Mouse (Mus musculus) MEL (cell line): ENCODE measurements around the gene Frem1. TPM values are rescaled to one million over a fixed set of nuclear protein-coding genes. Genes with fewer than 3 reads are reported as not detected.
A peak's percentile ranks its signal among the peaks of the same experiment; 100 is the strongest.

Experiments used
- DNase-seq: peaks from one replicate; pipeline ENCODE4 v3.0.0; 2011; ENCODE audit warnings: low read depth, low spot score
- H3K27ac ChIP-seq: 2 replicates; pipeline ENCODE4 v1.5.1; 2012; ENCODE audit warnings: low read depth, mild to moderate bottlenecking, control low read depth, low read length, moderate library complexity; ENCODE audit not compliant: control insufficient read depth
- H3K27me3 ChIP-seq, 2 experiments: fragments of 150-350 bp in 1 of 2; sonication (generic) in 1 of 2; 2 replicates each; pipeline ENCODE4 v1.6.1; 2012; ENCODE audit warnings: low read length in 2 of 2, mild to moderate bottlenecking in 2 of 2, improper control_type of control experiment in 1 of 2, moderate library complexity in 1 of 2; ENCODE audit not compliant: insufficient read depth in 2 of 2, control insufficient read depth in 1 of 2
- H3K36me3 ChIP-seq, 2 experiments: 2 replicates each; pipeline ENCODE4 v1.6.1; 2012 to 2014; ENCODE audit warnings: low read length in 2 of 2, improper control_type of control experiment in 1 of 2, inconsistent platforms in 1 of 2, mild to moderate bottlenecking in 1 of 2; ENCODE audit not compliant: insufficient read depth in 2 of 2, control insufficient read depth in 1 of 2
- H3K4me1 ChIP-seq, 2 experiments: fragments of 150-350 bp in 1 of 2; sonication (generic) in 1 of 2; 2 replicates each; pipeline ENCODE4 v1.6.1; 2012; ENCODE audit warnings: low read length in 2 of 2, improper control_type of control experiment in 1 of 2, mild to moderate bottlenecking in 1 of 2; ENCODE audit not compliant: insufficient read depth in 2 of 2, control insufficient read depth in 1 of 2
- H3K4me3 ChIP-seq, 2 experiments: fragments of 150-350 bp in 1 of 2; sonication (generic) in 1 of 2; 2 replicates each; pipeline ENCODE4 v1.5.1; 2012; ENCODE audit warnings: low read depth in 2 of 2, low read length in 2 of 2, mild to moderate bottlenecking in 2 of 2, moderate library complexity in 2 of 2, control low read depth in 1 of 2, improper control_type of control experiment in 1 of 2; ENCODE audit not compliant: control insufficient read depth in 1 of 2, insufficient read depth in 1 of 2
- H3K79me2 ChIP-seq: 2 replicates; pipeline ENCODE4 v1.6.1; 2012; ENCODE audit warnings: mild to moderate bottlenecking, low read length, moderate library complexity; ENCODE audit not compliant: control insufficient read depth, poor library complexity, insufficient read depth
- H3K9ac ChIP-seq: 2 replicates; pipeline ENCODE4 v1.6.1; 2012; ENCODE audit warnings: low read depth, mild to moderate bottlenecking, control low read depth, low read length, moderate library complexity; ENCODE audit not compliant: control insufficient read depth, poor library complexity, severe bottlenecking
- H3K9me3 ChIP-seq: fragments of 150-350 bp; sonication (generic); replicated peaks from 2 replicates; pipeline ENCODE4 v1.6.1; 2012; ENCODE audit warnings: mild to moderate bottlenecking, low read length, improper control_type of control experiment, moderate library complexity; ENCODE audit not compliant: insufficient read depth
- BHLHE40 ChIP-seq: IDR thresholded peaks from 2 replicates; pipeline ENCODE4 v1.6.1; 2012; ENCODE audit warnings: low read depth, mild to moderate bottlenecking, inconsistent platforms, low read length, improper control_type of control experiment, borderline replicate concordance
- CHD2 ChIP-seq: IDR thresholded peaks from 2 replicates; pipeline ENCODE4 v1.6.1; 2011; ENCODE audit warnings: low read length, improper control_type of control experiment
- CTCF ChIP-seq, 3 experiments: IDR thresholded peaks in 2 of 3; conservative IDR thresholded peaks in 1 of 3; 2 replicates each; pipeline ENCODE4 v1.5.1; 2011 to 2012; ENCODE audit warnings: low read length in 3 of 3, low read depth in 2 of 3, mild to moderate bottlenecking in 2 of 3, improper control_type of control experiment in 1 of 3, inconsistent platforms in 1 of 3, mixed read lengths in 1 of 3, moderate library complexity in 1 of 3; ENCODE audit not compliant: control insufficient read depth in 1 of 3, insufficient read depth in 1 of 3, poor library complexity in 1 of 3, severe bottlenecking in 1 of 3
- ELF1 ChIP-seq: IDR thresholded peaks from 2 replicates; pipeline ENCODE4 v1.6.1; 2014; ENCODE audit warnings: low read depth, mild to moderate bottlenecking, inconsistent platforms, low read length, improper control_type of control experiment, moderate library complexity
- EP300 ChIP-seq, 2 experiments: IDR thresholded peaks; 2 replicates each; pipeline ENCODE4 v1.6.1; 2011; ENCODE audit warnings: improper control_type of control experiment in 2 of 2, low read length in 2 of 2, low read depth in 1 of 2, mild to moderate bottlenecking in 1 of 2
- ETS1 ChIP-seq: IDR thresholded peaks from 2 replicates; pipeline ENCODE4 v1.6.1; 2012; ENCODE audit warnings: low read depth, mild to moderate bottlenecking, inconsistent platforms, low read length, improper control_type of control experiment, moderate library complexity
- GABPA ChIP-seq: IDR thresholded peaks from 2 replicates; pipeline ENCODE4 v1.6.1; 2012; ENCODE audit warnings: low read depth, mild to moderate bottlenecking, inconsistent platforms, low read length, improper control_type of control experiment, moderate library complexity
- GATA1 ChIP-seq: IDR thresholded peaks from 2 replicates; pipeline ENCODE4 v1.6.1; 2011; ENCODE audit warnings: low read depth, low read length, improper control_type of control experiment
- HCFC1 ChIP-seq: IDR thresholded peaks from 2 replicates; pipeline ENCODE4 v1.6.1; 2012; ENCODE audit warnings: low read depth, mild to moderate bottlenecking, inconsistent platforms, low read length, improper control_type of control experiment, moderate library complexity
- JUND ChIP-seq: IDR thresholded peaks from 2 replicates; pipeline ENCODE4 v1.6.1; 2011; ENCODE audit warnings: low read depth, mild to moderate bottlenecking, improper control_type of control experiment, low read length
- MAFK ChIP-seq: IDR thresholded peaks from 2 replicates; pipeline ENCODE4 v1.6.1; 2011; ENCODE audit warnings: low read depth, mild to moderate bottlenecking, low read length, improper control_type of control experiment, borderline replicate concordance
- MAX ChIP-seq: IDR thresholded peaks from 2 replicates; pipeline ENCODE4 v1.6.1; 2011; ENCODE audit warnings: low read length, improper control_type of control experiment
- MAZ ChIP-seq: IDR thresholded peaks from 2 replicates; pipeline ENCODE4 v1.6.1; 2012; ENCODE audit warnings: low read depth, mild to moderate bottlenecking, inconsistent platforms, low read length, improper control_type of control experiment
- MEF2A ChIP-seq: IDR thresholded peaks from 2 replicates; pipeline ENCODE4 v1.6.1; 2014; ENCODE audit warnings: low read depth, mild to moderate bottlenecking, inconsistent platforms, low read length, improper control_type of control experiment; ENCODE audit not compliant: poor library complexity, insufficient replicate concordance, severe bottlenecking; ENCODE audit errors: extremely low read depth
- MXI1 ChIP-seq: IDR thresholded peaks from 2 replicates; pipeline ENCODE4 v1.6.1; 2011; ENCODE audit warnings: mild to moderate bottlenecking, low read depth, low read length, improper control_type of control experiment
- MYB ChIP-seq: IDR thresholded peaks from 2 replicates; pipeline ENCODE4 v1.6.1; 2011; ENCODE audit warnings: mild to moderate bottlenecking, low read depth, low read length, improper control_type of control experiment
- MYC ChIP-seq: IDR thresholded peaks from 2 replicates; pipeline ENCODE4 v1.6.1; 2011; ENCODE audit warnings: low read depth, mild to moderate bottlenecking, low read length, improper control_type of control experiment, moderate library complexity
- NELFE ChIP-seq: IDR thresholded peaks from 2 replicates; pipeline ENCODE4 v1.6.1; 2011; ENCODE audit warnings: low read depth, low read length, improper control_type of control experiment
- NRF1 ChIP-seq: IDR thresholded peaks from 2 replicates; pipeline ENCODE4 v1.6.1; 2014; ENCODE audit warnings: low read depth, mild to moderate bottlenecking, inconsistent platforms, low read length, improper control_type of control experiment, moderate library complexity; ENCODE audit not compliant: poor library complexity, insufficient read depth, severe bottlenecking
- POLR2A ChIP-seq, 2 experiments: IDR thresholded peaks; 2 replicates each; pipeline ENCODE4 v1.6.1; 2011 to 2012; ENCODE audit warnings: low read length in 2 of 2, mild to moderate bottlenecking in 2 of 2, control low read depth in 1 of 2, improper control_type of control experiment in 1 of 2, low read depth in 1 of 2, moderate library complexity in 1 of 2; ENCODE audit not compliant: control insufficient read depth in 1 of 2, insufficient read depth in 1 of 2, poor library complexity in 1 of 2
- RAD21 ChIP-seq: IDR thresholded peaks from 2 replicates; pipeline ENCODE4 v1.6.1; 2011; ENCODE audit warnings: mild to moderate bottlenecking, low read depth, low read length, improper control_type of control experiment
- RCOR1 ChIP-seq: IDR thresholded peaks from 2 replicates; pipeline ENCODE4 v1.6.1; 2012; ENCODE audit warnings: low read depth, mild to moderate bottlenecking, inconsistent platforms, low read length, improper control_type of control experiment
- SIN3A ChIP-seq: IDR thresholded peaks from 2 replicates; pipeline ENCODE4 v1.6.1; 2012; ENCODE audit warnings: low read length, improper control_type of control experiment, inconsistent platforms
- TAL1 ChIP-seq: IDR thresholded peaks from 2 replicates; pipeline ENCODE4 v1.6.1; 2012; ENCODE audit warnings: mild to moderate bottlenecking, inconsistent platforms, low read length, moderate library complexity, mixed read lengths
- TCF12 ChIP-seq: IDR thresholded peaks from 2 replicates; pipeline ENCODE4 v1.6.1; 2014; ENCODE audit warnings: low read depth, mild to moderate bottlenecking, inconsistent platforms, low read length, improper control_type of control experiment, moderate library complexity
- UBTF ChIP-seq: IDR thresholded peaks from 2 replicates; pipeline ENCODE4 v1.6.1; 2012; ENCODE audit warnings: low read depth, mild to moderate bottlenecking, inconsistent platforms, low read length, improper control_type of control experiment, moderate library complexity, borderline replicate concordance; ENCODE audit not compliant: insufficient read depth
- ZKSCAN1 ChIP-seq: IDR thresholded peaks from 2 replicates; pipeline ENCODE4 v1.6.1; 2012; ENCODE audit warnings: low read depth, mild to moderate bottlenecking, inconsistent platforms, low read length, improper control_type of control experiment, moderate library complexity
- ZNF384 ChIP-seq: IDR thresholded peaks from 2 replicates; pipeline ENCODE4 v1.6.1; 2012; ENCODE audit warnings: low read depth, mild to moderate bottlenecking, inconsistent platforms, low read length, improper control_type of control experiment
- polyA plus RNA-seq, 2 experiments: library from polyadenylated mRNA; stranded (reverse) in 1 of 2; unstranded in 1 of 2; fragments of >175 nt in 1 of 2; fragments of >200 nt in 1 of 2; gene quantifications; 2 replicates each; pipeline versions ENCODE4 v1.2.1 to v1.2.4; 2012; ENCODE audit warnings: low replicate concordance in 2 of 2, low read depth in 1 of 2; ENCODE audit not compliant: insufficient read length in 2 of 2, insufficient read depth in 1 of 2, missing spikeins in 1 of 2
- total RNA-seq: library from RNA; depleted of rRNA; stranded (reverse); fragments of 300-350 nt; gene quantifications from 2 replicates; pipeline ENCODE4 v1.2.3, GENCODE M21; 2012

Frem1 gene
- total and polyA plus RNA-seq, 3 experiments: not detected

GRCm38 (mm10) chr4:82848552-82849234 lies 203.4 kb downstream of the Frem1 start:
- Histone ChIP-seq H3K27me3 (no peaks in the 10 kb centered on the region), H3K9ac (peak overlapping the region; percentile 60), H3K9me3 (no peaks in the 10 kb centered on the region), H3K4me1 (peaks cover 13 to 22% of the 10 kb centered on the region in 2 experiments), H3K36me3 (peaks cover 0 to 41% of the 10 kb centered on the region in 2 experiments; a peak in 2 of 4 replicates)
- peak; percentile 92 for DNase-seq
- peak; percentile 80 for TF ChIP-seq TCF12
- 0 out of 2 replicates have a peak, but pooled peaks have one; percentile 58 for TF ChIP-seq ELF1
- 0 out of 2 replicates have a peak, but pooled peaks have one; percentile 54 for TF ChIP-seq MAX
- no peak for TF ChIP-seq NELFE
- peak; percentile 78 for TF ChIP-seq RCOR1
- no peak for TF ChIP-seq CHD2
- TF ChIP-seq ZNF384: no peak
- TF ChIP-seq ETS1: peak; percentile 87
- 0 out of 4 replicates have a peak, but pooled peaks of 1 of the 2 experiments have one; percentile 28 for TF ChIP-seq POLR2A (IDR thresholded peaks at IDR 0.05; ENCODE audit: control insufficient read depth in 1 of 2, insufficient read depth in 1 of 2, low read depth in 1 of 2, low read length in 2 of 2, poor library complexity in 1 of 2)
- 0 out of 2 replicates have a peak, but pooled peaks have one; percentile 49 for TF ChIP-seq MXI1
- TF ChIP-seq MYC: peak; percentile 56; the same call in 1 of the 2 replicates
- TF ChIP-seq SIN3A: peak; percentile 72
- TF ChIP-seq MAZ: no peak
- TF ChIP-seq RAD21: no peak
- peak; percentile 71; the same call in 1 of the 2 replicates for TF ChIP-seq JUND
- TF ChIP-seq MYB: peak; percentile 63; the same call in 1 of the 2 replicates
- no peak for TF ChIP-seq MEF2A
- TF ChIP-seq HCFC1: peak; percentile 59
- TF ChIP-seq TAL1: peak; percentile 78
- TF ChIP-seq EP300 (IDR thresholded peaks at IDR 0.05; ENCODE audit: low read depth in 1 of 2, low read length in 2 of 2): peak; percentile 91 to 95
- TF ChIP-seq BHLHE40: no peak; the same call in 1 of the 2 replicates
- TF ChIP-seq NRF1: no peak
- TF ChIP-seq MAFK: peak; percentile 53; the same call in 1 of the 2 replicates
- no peak for TF ChIP-seq CTCF (IDR thresholded peaks at IDR 0.05 in 2 of 3, conservative IDR thresholded peaks at IDR 0.05 in 1 of 3; ENCODE audit: control insufficient read depth in 1 of 3, insufficient read depth in 1 of 3, low read depth in 2 of 3, low read length in 3 of 3, poor library complexity in 1 of 3, severe bottlenecking in 1 of 3)
- TF ChIP-seq UBTF: no peak
- TF ChIP-seq GATA1: peak; percentile 83
- peak; percentile 55; the same call in 1 of the 2 replicates for TF ChIP-seq GABPA
- TF ChIP-seq ZKSCAN1: no peak
- TF ChIP-seq, all 39 proteins: peak for 17
- Histone ChIP-seq H3K27ac (peak overlapping the region; percentile 95), H3K79me2 (no peaks in the 10 kb centered on the region; the same call in 1 of the 2 replicates), H3K4me3 (peak overlapping the region; percentile 36 to 45)
